Mouse (Mus musculus): Measurements from ENCODE around the gene Phf14. TPM values are rescaled to one million over a fixed set of nuclear protein-coding genes. Genes with fewer than 3 reads are reported as not detected.

The Phf14 gene
- total RNA-seq, 2 experiments from 2014 or later, result 24.2 to 28.5 TPM

DNA sequence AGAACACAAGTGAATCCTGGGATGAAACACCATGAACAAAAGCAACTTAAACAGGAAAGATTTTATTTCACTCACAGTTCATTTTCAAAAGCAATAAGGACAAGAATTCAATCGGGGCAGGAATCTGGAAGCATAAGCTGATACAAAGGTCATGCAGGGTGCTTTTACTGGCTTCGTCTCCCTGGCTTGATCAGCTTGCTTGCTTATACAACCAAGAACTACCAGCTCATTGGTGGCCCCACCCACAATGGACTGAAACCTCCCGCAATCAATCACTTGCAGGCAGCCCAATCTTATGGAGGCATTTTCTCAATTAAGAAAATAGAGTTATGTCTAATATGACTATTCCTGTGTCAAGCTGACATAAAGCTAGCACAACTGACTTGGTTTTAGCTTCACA, 112.5 kb downstream of the Phf14 start:
- no peak for DNase-seq (ENCODE audit: low spot score)

DNA sequence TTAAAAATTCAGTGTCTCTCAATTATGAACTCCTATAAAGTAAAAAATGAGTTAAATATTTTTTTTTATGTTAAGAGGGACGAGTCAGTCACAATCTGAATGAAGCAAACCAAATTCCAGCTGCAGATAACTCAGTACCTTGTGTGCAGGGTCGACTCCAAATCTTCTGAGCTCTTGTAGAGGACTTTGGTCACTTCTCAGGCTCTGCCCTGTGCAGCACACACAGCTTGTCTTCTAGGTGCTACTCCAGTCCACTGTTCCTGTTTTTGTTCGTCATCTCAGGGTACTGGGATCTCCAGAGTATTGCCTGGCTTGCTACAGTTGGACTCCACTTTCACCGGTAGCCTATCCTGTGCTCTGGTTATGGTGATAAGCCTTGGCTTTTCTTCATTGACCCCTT, 113.1 kb downstream of the Phf14 start:
- no peak for DNase-seq (ENCODE audit: low spot score)

DNA sequence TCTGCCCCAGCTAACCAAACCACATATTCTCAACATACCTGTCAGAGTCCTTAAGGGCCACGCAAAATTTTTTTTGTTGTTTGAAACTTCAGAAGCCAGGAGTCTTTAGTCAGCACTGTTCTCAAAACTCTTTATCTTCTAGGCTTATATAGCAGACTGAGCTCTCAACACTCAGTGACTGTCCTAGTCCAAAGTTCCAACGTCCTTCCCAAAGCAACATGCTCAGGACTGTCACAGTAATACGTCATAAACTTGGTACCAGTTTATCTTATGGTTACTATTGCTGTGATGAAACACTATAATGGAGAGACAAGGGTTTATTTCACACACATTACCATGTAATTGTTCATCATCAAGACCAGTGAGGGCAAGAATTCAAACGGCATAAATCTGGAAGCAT, 113.9 kb downstream of the Phf14 start:
- no peak for DNase-seq (ENCODE audit: low spot score)

DNA sequence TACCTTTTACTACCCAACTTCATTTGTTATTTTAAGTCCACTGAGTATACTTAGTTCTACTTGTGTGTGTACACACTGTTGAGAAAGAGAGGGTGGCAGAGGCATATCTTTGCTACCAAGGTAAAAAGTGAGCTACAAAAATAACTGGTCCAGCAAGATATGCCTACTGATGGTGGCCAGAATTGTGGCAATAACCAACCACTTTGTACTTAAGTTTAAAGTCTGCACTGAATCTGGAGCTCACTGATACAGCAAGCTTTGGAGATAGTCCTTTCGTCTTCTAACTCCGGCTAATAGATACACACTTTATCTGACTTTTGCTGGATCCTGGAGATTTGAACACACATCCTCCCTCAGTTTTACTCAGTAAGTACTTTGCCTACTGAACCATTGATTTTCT, 115.8 kb downstream of the Phf14 start:
- DNase-seq (ENCODE audit: low spot score), result no peak

DNA sequence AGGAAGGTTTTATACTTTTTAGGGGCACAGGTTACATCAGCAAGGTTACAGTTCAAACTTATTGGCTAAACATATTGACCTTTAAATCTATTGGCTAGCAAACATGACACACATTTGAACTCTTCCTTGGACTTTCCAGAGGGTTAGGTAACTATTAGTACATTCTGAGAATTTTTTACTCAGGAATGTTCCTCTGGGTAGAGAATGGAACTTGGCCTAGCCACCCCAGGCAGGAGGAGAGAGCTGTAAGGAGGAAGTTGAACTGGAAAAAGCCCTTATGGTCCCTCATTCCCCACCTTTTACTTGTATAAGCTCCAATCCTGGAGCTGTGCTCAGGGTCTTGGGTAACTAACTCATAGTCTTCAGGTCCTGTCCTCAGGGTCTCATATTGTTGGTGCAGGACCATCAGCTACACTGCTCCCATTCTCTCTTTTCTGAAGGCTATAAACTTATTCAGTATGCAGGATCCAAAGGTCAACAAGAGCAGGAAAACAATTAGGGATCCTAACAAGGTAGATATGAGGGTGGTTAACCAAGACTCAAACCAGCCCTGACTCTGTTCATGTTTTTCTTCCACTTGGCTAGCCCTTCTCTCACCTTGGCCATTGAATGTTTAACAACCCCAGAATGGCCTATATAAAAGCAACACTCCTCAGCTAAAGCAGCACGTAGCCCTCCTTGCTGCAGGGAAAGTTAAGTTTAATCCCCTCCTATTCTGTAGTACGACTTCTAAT, 119.4 kb downstream of the Phf14 start:
- no peak for DNase-seq (ENCODE audit: low spot score)

DNA sequence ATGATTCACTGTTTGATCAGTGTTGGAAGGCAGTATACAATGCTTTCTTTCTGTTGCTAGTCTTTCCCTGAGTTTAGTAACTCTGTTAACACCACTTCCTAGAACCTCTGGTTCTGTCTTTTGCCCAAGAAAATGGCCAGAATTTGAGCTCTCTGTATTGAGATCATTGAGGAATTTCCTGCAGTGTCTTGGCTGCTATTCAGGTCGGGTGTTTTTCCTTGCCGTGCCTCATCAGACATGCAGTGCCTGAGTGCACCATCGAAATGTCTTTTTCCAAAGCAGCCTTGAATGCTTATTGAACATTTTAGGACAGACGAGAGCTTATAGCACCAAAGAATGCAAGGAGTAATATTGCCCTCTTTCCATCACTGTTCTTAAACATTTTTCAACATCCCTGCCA, 127.0 kb downstream of the Phf14 start:
- no peak for DNase-seq (ENCODE audit: low spot score)

DNA sequence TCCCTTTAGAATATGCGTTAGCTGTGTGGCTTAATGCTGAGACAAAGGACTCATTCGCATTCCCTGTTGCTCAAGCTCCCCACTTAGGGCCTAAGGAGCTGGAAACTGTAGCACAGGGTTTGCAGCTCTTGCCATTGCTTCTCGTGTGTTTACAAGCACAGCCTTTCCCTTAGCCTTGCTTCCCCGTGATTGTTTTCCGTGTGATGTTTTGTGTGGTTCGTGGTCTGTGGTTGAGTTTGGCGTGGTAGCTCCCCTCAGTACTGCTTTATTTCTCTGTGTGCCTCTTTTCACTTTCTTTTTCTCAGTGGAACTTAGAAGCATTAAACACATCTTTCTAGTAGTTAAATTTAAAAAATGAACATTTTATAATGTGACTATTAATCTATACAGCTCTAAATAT, 130.7 kb downstream of the Phf14 start:
- DNase-seq (ENCODE audit: low spot score), result no peak

DNA sequence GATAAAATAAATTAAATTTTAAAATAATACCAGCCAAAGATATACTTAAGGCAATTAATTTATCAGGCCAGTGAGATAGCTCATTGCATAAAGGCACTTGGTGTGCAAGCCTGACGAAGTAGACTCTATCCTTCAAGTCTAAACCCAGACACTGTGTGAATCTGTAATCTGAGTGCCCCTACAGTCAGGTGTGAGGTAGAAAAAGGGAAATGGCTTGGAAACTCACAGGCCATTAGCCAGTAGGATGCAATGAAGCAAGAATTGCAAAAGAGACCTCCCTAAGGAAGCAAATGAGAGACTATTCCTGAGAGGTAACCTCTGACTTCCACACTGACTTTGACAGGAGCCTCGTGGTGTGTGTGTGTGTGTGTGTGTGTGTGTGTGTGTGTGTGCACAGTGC, 145.3 kb downstream of the Phf14 start:
- DNase-seq (ENCODE audit: low spot score), result no peak

DNA sequence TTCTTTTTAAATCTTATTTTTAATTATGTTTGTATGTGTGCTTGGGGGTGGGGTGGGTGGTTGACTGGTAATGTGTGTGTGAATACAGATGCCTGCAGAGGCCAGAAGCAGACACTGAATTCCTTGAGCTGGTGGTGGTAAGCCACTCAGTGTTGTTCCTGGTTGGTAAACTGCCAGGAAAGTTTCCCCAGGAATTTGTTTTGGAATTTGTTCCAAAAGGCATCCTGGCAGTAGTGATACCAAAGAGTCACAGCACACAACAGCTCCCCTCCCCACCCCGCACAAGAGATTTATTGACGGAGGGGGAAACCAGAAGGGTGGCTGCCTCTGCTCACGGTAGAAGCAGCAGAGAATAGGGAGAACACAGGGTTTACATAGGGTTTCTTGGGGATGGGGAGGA, 146.5 kb downstream of the Phf14 start:
- DNase-seq (ENCODE audit: low spot score), result peak; percentile 7

DNA sequence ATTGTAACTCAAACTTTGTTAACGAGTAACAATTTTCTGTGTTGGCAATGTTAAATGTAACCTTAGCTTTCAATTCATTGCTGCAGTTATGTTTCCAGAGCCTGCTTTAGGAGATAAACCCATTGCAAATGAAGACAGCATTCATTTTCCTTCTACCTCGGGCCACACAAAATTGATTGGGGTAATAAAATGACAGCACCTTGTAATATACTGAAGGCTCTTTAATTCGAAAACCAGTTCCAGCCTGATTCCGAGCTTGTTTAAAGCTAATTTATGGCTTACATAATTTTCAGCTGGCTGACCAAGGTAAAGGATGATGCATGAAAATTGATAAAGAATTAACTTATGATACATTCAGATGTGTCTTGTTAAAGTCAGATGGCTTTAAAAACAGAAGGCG, 151.1 kb downstream of the Phf14 start:
- no peak for DNase-seq (ENCODE audit: low spot score)

DNA sequence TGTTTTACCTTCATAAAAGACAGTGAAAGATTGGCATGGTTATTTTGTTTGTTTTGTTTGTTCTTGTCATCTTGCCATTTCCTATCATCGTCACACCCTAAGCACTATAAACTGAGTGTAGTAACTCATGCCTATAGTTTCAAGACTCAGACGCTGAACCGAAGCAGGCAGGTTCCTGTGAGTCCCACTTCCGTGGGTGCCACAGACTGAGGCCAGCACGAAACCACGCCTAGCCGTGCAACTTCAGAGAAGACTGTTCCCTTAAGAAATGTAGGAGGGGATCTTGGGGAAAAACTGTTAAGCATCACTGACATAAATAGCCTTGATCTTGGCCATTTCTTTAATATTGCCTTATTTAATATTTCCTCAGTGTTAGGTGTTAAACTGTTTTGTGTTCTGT, 152.4 kb downstream of the Phf14 start:
- DNase-seq (ENCODE audit: low spot score), result no peak

DNA sequence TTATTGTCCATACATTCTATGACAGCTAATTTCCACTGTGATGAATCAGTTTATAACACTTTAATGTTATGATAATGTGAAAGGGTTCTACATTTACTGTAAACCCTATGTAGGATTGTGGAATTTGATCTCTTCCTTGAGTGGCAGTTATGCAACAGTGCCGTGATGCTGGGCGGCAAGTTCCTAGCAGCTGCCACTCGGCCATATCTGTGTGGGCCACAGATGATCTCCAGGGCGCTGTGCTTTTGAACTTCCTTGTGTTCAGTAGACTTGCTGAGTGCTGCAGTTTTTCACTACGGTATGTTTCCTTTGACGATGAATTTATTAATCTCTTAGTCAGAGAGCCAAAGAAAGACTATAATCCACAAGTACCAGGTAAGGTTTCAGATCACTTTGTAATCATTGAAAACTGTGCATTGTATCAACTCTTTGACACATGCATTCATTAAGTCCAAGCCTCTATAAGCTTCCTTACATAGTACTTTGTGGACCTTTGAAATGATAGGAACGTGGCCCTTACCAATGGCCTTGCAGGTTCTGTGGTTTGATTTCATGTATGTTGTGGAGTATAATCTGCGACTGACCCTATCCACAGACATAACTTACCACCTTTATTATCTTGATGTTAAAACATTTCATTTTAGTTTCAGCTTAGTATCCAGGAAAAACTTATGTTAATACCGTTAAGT, 153.0 kb downstream of the Phf14 start:
- DNase-seq (ENCODE audit: low spot score), result no peak

DNA sequence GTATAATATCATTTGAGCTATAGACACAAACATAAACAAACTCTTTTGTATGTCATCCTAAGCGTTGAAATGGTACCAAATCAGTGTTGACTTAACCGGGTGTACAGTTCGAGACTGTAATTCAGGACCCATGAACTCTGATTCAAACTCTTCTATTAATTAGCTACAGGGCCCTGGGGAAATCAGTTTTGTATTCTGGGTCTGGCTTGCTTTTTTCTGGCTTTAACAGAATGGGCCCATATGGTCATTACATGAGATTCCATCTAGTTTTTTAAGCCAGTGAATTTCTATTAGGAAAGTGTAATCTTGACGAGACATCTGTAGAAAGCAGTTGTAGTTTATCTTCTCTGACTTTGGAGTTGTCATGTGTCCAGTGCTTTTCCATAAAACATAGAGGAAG, 160.3 kb downstream of the Phf14 start:
- no peak for DNase-seq (ENCODE audit: low spot score)

DNA sequence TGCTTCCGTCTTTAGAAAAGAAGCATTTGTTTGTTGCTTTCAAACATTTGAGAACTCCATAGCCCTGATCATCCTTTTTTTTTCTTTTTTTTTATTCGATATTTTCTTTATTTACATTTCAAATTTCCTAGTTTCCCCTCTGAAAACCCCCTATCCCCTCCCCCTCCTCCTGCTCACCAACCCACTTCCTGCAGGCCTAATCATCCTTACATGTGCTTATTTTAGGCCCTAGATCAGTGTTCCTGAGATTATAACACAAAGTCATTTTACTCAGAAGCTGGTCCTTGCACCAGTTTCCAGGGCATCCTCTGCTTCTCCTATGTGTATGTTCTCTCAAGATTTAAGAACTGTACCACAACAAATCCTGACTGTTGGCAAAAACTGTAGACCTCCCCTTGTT, 161.7 kb downstream of the Phf14 start:
- no peak for DNase-seq (ENCODE audit: low spot score)

DNA sequence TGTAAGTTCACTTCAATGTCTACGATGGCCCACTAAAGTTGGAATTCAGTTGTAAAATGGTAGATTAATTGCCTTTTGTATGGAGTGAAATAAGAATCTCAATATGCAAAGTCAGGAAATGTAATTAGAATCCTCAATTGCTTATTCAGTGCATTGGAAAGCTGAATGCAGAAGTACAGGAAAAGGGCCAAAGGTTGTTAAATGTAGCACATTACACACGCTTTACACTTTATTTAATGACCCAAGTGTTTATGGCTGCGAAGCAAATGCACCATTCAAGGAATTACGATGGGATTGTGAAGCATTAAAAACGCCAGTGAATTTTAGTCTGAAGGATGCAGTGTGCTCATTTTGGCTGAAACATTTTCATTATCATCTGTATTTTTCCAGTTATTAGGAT, 167.0 kb downstream of the Phf14 start:
- DNase-seq (ENCODE audit: low spot score), result no peak

DNA sequence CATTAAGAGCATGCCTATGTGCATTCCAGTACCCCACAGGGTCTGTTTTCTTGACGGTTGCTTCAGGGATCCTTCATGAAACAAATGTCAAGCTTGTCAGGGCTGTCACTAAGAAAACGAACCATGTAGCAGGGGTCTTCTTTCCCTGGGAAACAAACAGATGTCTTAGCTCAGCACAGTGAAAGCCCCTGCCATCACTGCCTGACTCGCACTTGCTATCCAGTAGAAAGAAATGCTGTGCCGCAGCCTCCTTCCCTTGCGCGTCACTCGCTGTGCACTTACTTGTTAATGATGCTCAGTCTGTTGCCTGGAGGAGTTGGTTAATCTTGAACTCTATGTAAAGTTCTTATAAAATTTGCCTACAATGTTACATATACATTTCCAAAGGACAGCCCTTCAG, 169.7 kb downstream of the Phf14 start:
- no peak for DNase-seq (ENCODE audit: low spot score)

DNA sequence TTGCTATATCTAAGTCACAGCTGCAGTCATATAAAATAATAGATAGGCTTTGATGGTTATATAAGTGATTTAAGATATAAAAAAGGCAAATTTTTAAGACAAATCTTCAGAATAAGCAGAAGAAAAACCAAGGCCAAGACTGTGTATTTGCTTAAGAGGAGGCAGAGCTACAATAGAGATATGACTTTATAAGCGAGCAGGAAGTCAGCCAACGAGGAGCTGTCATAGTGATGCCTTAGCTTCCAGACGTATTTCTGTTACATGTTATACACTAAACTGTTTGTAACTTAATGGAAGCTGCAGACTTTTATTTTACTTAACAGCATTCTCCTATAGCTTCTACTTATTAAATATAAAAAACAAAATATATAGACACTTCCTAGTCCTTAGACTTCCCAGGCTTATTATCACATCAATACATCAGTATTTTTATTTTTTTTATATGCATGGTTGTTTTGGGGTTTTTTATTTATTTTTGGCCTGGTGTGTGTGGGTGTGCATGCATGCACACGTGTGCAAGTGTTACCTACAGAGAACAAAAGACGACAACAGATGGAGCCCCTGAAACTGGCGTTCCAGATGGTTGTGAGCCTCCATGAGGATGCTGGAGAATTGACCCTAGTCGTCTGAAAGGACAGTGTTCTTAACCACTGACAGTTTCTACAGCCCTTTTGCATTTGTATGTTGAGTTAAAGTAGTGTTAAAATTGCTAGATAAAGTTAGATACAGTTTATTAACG, 170.4 kb downstream of the Phf14 start:
- no peak for DNase-seq (ENCODE audit: low spot score)

DNA sequence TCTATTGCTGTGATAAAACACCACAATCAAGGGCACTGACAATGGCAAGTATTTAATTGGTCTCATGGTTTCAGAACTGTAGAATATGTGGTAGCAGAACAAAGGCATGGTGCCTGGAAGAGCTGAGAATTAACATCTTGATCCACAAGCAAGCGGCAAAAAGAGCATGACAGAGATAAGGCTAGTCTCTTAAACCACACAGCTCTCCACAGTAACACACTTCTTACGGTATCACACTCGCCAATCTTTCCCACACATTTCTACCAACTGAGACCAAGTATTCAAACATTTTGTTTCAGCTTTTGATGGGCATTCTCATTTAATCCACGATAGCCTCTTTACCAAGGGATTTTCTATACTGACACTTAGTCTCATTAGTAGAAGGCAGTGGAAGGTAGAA, 171.7 kb downstream of the Phf14 start:
- no peak for DNase-seq (ENCODE audit: low spot score)

DNA sequence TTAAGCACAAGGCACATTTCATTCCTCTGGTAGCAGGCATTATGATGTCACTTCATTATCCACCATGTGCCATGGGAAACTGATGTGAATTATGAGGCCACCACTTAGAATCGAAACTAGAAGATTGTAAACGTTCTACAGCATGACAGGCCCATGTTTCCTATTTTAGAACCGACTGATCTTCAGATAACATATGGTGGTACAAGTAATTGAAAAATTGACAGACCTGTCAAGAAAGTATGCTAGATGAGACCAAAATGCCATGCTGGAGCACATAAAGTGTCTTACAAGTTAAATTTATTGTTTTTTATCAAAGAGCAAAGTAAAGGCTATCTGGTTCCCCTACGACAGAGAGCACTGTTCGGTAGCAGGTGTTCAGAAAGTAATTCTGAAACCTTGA, 172.8 kb downstream of the Phf14 start:
- DNase-seq (ENCODE audit: low spot score), result no peak

DNA sequence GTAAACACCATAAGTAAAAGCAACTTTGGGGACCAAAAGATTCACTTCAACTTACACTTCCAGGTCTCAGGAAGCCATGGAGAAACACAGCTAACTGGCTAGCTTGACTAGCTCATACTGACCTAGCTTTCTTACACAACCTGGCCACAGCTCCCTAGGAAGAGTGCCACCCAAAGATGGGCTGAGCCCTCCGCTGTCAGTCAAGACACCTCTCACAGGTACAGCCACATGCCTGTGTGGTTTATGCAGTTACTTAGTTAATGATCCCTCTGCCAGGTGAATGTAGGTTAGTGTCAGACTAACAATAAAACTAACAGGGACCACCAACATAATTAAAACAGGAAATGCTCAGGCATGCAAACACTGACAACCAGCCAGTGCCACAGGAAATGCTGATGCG, 174.1 kb downstream of the Phf14 start:
- DNase-seq (ENCODE audit: low spot score), result no peak

DNA sequence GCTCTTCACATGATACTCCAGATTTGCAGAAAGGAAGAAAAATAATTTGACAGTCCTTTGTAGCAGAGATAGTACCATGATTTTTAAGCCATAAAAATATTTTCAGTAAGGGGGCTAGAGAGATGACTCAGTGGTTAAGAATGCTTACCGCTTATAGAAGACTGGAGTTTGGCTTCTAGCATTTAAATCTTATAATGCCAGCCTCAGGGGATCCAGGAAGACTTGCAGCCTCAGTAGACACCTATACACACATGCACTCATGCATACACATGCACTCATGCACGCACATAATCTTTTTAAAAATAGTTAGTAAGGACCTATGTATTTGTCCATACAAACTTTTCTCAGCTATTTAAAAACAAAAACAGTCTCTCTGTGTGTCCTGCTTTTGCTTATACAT, 174.5 kb downstream of the Phf14 start:
- DNase-seq (ENCODE audit: low spot score), result no peak

DNA sequence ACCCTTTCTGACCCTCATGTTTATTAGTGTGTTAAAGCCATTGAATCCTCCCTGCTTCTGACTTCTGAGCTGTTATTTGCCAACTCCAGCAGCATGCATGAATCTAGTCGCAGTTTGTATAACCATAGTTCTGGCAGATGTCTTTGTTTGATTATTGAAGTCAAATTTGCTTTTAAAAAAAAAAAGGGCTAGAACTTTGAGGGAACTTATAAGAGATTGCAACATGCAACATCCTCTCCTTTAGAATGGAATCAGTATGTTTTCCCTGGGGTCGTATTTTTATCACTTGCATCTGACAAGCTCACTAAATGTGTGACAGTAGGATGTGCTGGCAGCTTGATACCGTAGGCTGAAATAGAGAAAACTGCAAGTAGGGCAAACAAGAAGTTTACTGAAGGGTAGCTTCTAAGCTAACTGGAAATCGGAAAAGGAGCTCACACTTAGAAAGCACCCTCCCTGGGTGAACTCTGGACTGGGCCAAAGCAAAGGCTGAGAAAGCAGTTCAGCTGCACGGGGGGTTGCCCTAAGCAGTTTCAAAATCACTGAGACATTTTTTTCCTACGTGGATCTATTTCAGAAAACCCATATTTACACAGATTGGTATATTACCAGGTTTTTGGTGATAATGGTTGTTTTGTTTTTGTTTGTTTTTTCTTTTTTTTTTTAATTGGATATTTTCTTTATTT, 175.1 kb downstream of the Phf14 start:
- DNase-seq (ENCODE audit: low spot score), result no peak
